Mouse (Mus musculus): ENCODE measurements at regions not wholly inside any gene's neighbourhood (a gene's known extent, or its start where the extent isn't known, plus 50 kb on each side); places are given as distances from the start of the nearest gene placed in this dataset.

GRCm38 (mm10) chr12:71477691-71478090 lies 168.0 kb downstream of the Dact1 start:
- no peak for DNase-seq (ENCODE audit: low spot score in 2 of 2)

GRCm38 (mm10) chr12:71481371-71481770 lies 171.7 kb downstream of the Dact1 start:
- no peak for DNase-seq (ENCODE audit: low spot score in 2 of 2)

- peak in 1 of 2 experiments; percentile 35 for DNase-seq (ENCODE audit: low spot score in 2 of 2)
Measured at GRCm38 (mm10) chr12:71481899-71482593, 172.4 kb downstream of the Dact1 start.

GRCm38 (mm10) chr12:71482619-71483018 lies 172.9 kb downstream of the Dact1 start:
- DNase-seq (ENCODE audit: low spot score in 2 of 2), result no peak

GRCm38 (mm10) chr12:71483536-71484165 lies 174.0 kb downstream of the Dact1 start:
- no peak for DNase-seq (ENCODE audit: low spot score in 2 of 2)

GRCm38 (mm10) chr12:71484286-71484685 lies 174.6 kb downstream of the Dact1 start:
- DNase-seq (ENCODE audit: low spot score in 2 of 2), result no peak

- no peak for DNase-seq (ENCODE audit: low spot score in 2 of 2)
Measured at GRCm38 (mm10) chr12:71486078-71486477, 176.4 kb downstream of the Dact1 start.

GRCm38 (mm10) chr12:71487591-71488435 lies 178.1 kb downstream of the Dact1 start:
- no peak for DNase-seq (ENCODE audit: low spot score in 2 of 2)

- DNase-seq (ENCODE audit: low spot score in 2 of 2), result no peak
Measured at GRCm38 (mm10) chr12:71489295-71489694, 179.6 kb downstream of the Dact1 start.

- DNase-seq (ENCODE audit: low spot score in 2 of 2), result no peak
Measured at GRCm38 (mm10) chr12:71494803-71495293, 185.2 kb downstream of the Dact1 start.

- DNase-seq (ENCODE audit: low spot score in 2 of 2), result no peak
Measured at GRCm38 (mm10) chr12:71498246-71499029, 188.8 kb downstream of the Dact1 start.

GRCm38 (mm10) chr12:71501299-71501810 lies 191.7 kb downstream of the Dact1 start:
- no peak for DNase-seq (ENCODE audit: low spot score in 2 of 2)

GRCm38 (mm10) chr12:71503265-71503664 lies 193.6 kb downstream of the Dact1 start:
- no peak for DNase-seq (ENCODE audit: low spot score in 2 of 2)

GRCm38 (mm10) chr12:71506206-71506605 lies 196.5 kb downstream of the Dact1 start:
- DNase-seq (ENCODE audit: low spot score in 2 of 2), result no peak

GRCm38 (mm10) chr12:71506716-71507115 lies 197.0 kb downstream of the Dact1 start:
- DNase-seq (ENCODE audit: low spot score in 2 of 2), result no peak

- no peak for DNase-seq (ENCODE audit: low spot score in 2 of 2)
Measured at GRCm38 (mm10) chr12:71512915-71513612, 203.4 kb downstream of the Dact1 start.

GRCm38 (mm10) chr12:71519520-71519919 lies 209.8 kb downstream of the Dact1 start:
- no peak for DNase-seq (ENCODE audit: low spot score in 2 of 2)

- DNase-seq (ENCODE audit: low spot score in 2 of 2), result no peak
Measured at GRCm38 (mm10) chr12:71521936-71522335, 212.3 kb downstream of the Dact1 start.

- DNase-seq (ENCODE audit: low spot score in 2 of 2), result no peak
Measured at GRCm38 (mm10) chr12:71522451-71522850, 212.8 kb downstream of the Dact1 start.

GRCm38 (mm10) chr12:71524156-71524555 lies 214.5 kb downstream of the Dact1 start:
- peak in 1 of 2 experiments; percentile 31 for DNase-seq (ENCODE audit: low spot score in 2 of 2)
